Mouse (Mus musculus): ENCODE measurements at regions not wholly inside any gene's neighbourhood (a gene's known extent, or its start where the extent isn't known, plus 50 kb on each side); places are given as distances from the start of the nearest gene placed in this dataset.

DNA sequence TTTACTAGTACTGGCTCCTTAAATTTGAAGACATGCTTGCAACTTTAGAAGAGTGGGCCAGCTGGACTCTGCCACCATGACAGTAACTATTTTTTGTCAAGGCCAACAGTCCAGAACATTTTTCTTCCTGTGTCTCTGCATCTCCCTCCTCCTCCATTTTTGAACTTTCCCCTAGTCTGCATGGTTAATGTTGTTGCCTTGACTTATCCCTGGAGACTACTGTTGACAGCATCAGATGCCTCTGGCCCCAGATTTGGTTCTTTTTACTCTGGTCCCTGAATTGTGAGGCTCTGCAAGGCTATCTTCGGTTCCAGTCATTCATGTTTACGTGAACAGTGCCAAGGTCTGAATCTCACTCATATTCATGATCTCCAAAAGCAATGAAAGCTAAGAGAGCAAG, 724.4 kb upstream of the 2610301B20Rik start:
- peak in 1 of 2 experiments; percentile 2 for DNase-seq

DNA sequence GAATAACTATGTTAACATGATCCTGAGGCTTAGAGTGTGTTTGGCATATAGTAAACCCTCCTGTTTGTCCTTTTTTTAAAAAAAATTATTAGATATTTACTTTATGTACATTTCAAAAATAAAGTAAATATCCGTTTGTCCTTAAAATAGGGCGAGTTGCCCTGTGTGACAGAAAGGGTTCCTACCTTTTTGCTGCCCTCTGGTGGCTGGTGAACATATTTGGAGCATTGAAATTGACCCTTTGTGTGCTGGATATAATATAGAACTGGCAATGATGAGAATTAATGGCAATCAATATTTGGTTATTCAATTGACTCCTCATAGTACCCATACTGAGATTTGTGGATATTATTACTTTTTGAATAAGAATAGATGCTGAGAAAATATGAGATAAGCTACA, 723.8 kb upstream of the 2610301B20Rik start:
- peak; percentile 49 to 55 for DNase-seq

DNA sequence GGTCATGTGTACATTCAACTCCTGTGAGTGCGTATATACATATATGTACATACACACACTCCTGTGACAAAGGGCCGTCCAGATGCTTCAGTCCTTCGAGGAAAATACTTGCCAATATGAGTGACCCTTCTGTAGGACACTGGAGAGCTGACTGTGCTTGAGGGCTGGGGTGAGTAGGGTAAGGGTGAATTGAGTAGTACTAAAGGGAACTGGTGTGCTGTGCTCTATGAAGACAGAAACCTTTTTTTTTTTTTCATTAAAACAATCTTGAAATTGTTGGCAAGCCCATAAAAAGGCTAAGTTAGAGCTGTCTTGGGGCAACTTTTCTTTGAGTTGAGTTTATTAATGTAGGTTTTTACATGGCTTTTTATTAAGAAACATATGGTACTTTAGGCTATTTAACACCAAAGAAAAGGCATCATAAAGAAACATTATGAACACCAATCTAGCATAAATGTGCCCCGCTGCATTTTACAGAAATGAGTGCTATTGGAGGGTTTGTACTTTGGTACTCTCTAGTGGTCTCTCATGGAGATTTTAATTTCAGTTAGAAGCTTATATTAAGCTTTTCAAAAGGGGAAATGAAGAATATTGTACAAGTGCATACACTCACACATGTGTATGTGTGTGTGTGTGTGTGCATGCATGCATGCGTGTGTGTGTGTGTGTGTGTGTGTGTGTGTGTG, 718.5 kb upstream of the 2610301B20Rik start:
- no peak for DNase-seq

DNA sequence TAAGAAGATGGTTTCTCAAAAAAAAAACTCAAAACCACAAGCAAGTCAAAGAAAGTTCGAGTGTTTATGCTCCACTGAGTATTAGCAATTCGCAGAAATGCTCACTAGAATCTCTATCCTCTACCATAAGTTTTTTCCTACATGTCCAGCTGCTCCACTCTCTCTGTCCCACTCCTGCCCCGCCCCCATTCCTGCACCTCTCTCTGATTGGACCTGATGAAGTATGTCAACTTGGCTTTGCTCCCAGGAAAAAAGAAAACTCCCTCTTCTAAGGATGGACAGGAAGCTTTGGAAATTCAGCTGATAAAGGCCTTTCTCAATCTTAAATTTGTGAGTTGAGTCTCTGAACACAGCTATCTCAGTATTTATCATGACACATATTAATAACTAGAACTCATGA, 684.4 kb upstream of the 2610301B20Rik start:
- peak; percentile 54 to 68 for DNase-seq

DNA sequence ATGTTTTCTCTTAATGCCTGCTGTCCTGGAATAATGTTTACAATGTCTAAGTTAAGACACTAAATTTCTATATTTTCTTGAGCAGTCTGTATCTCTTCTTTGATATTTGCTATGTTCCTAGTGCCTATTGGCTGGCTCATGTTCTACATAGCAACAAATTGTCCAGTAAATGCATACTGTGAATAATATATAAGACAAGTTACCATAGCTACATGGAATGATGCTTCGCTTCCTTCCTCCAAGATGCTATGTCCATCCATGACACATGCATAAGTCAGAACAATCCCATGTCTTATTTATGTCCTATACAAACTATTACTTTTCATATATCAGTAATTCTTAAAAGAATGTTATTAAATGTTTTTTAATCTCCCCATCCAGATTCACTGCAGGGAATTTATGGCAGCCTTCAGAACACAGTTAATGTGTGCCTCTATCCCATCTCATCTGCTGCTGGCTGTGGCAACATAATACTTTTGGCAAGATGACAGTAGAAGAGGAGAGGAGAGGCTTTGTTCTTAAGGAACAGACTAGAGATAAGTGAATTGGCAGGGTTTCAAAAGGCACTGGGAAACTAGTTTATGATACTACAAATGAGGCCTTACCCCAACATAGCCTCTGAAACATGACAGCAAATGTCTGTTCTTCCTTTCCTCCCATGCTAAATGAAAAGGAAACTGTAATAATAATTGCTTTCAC, 676.9 kb upstream of the 2610301B20Rik start:
- DNase-seq: no peak

DNA sequence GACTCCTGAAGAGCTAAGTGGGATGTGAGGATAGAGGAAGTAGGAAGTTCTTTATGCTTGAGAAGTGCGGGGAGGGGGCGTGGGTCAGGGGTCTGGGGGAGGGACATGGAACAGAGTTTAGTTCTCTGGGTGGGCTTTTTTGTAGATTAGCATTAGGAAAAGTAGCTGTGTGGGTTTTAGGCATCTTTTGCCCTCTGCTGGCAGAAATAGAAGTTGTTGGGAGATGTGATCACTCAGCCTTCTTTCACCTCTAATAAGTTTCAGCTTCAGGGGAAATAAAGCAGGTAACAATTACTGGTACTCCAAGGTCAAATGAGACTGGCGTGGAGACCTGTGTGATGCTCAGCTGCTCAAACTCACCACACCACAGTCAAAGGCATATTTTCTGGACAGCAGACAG, 672.5 kb upstream of the 2610301B20Rik start:
- DNase-seq: peak in 1 of 2 experiments; percentile 7

DNA sequence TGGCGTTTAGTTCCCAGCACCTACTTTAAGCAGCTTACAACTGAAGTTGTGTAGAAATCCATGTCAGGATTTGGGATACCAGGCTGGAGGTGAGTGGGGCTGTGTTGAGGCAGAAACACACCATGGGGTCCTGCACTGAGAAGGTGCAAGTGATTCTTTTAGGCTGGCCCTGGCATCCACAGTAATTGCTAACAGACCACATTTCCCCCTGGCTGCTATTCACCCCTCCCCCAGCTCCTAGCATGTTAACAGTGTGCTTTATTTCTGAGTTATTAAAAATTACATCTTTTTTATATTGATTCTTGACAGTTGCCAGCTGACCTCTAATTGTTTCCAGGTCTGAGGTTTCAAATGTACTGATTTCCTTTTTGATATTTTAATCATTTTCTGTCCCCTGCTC, 670.1 kb upstream of the 2610301B20Rik start:
- DNase-seq: no peak

DNA sequence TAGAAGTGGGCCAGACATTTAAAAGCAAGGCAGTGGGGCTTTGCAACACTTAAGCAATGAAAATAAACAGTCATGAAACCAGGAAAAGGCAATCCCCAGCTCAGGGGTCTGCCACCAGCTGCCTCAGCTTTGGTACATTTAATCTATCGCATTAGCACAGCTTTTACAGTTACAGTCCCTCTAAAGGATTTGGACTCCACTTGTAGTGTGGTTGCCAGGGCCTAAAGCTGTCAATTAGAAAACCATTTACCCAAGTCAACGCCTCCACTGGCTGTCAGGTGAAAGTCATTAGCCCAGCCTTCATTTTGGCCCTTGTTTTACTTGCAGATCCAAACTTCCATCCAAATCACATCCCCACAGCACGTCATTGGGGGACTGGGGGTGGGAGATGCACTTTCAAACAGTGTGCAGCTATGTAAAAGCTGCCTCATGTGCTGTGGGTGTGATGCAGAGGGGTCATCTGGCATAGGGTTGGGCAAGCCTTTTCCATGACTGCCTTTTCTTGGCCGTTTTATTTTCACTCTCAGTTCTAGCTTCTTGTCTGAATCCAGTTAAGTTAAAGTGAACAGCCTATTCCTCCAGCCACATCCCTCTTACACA, 664.9 kb upstream of the 2610301B20Rik start:
- DNase-seq: no peak

DNA sequence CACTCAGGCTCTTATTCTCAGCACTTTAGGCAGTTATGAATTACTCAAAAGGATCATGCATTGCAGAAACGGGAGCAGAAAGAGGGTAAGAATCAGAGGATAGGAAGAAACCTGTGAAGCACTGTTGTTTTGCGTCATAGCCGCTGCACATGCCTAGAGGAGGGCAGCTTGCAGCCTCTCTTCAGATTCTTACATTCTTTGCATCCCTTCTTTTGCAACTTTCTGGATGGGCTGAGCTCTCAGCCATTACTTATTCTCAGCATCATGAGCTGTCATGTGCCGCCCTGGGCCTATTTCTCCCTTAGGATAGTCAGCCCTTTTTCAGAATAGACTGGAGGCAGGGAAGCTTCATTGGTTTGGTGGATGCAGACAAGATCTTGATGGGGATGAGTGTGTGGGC, 663.0 kb upstream of the 2610301B20Rik start:
- DNase-seq: no peak

DNA sequence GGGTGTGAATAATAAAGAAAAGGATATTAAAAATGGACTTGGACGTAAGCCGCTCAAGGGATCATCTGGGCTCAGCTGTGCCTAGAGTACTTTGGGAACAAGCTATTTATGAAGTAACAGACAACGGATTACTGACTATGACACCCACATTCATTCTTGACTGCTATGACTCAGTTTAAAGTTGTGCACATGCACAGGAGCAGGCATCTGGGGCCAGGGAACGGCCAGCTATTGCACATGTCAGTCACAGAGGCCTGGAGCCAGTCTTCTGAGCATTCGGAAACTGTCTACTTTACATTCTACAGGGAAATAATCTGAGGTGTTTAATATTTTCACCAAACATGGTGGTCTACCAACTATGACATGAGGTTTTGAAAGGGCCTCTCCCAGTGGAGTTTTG, 639.0 kb upstream of the 2610301B20Rik start:
- no peak for DNase-seq

DNA sequence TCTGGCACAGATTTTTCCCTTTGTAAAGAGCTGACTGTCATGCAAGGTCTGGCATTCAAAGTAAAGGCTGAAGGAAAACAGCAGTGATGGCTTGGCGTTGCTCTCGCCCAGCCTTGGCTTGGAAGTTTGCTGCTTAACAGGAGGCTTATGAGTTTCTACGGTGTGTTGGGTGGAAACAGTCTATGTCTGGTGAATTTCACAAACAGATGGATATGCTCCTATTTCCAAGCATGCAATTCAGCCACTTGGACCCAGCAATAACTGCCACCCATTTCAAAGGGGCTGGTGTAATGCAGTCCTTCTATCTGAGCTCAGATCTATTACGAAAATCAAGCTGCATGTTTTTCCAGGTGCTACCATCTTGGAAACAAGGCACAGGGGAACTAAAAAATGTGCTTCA, 632.2 kb upstream of the 2610301B20Rik start:
- DNase-seq: no peak

DNA sequence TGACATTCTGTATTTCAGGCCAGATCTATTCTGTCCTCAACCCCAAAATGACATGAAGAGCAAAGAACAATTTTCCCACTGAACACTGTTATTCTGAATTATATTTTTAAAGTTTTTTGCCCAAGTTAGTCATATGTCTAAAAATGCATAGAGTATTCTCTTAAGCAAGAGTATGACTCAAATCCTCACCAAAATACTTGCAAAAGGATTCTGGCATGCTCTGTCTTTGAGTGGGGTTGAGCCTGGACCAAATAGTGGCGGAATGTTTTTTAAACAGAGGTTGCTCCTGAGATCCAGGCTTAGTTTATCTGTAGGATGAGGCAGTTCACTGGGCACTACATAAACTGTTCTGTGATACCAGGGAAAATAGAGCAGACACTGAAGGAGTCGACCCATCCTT, 631.4 kb upstream of the 2610301B20Rik start:
- DNase-seq: no peak

DNA sequence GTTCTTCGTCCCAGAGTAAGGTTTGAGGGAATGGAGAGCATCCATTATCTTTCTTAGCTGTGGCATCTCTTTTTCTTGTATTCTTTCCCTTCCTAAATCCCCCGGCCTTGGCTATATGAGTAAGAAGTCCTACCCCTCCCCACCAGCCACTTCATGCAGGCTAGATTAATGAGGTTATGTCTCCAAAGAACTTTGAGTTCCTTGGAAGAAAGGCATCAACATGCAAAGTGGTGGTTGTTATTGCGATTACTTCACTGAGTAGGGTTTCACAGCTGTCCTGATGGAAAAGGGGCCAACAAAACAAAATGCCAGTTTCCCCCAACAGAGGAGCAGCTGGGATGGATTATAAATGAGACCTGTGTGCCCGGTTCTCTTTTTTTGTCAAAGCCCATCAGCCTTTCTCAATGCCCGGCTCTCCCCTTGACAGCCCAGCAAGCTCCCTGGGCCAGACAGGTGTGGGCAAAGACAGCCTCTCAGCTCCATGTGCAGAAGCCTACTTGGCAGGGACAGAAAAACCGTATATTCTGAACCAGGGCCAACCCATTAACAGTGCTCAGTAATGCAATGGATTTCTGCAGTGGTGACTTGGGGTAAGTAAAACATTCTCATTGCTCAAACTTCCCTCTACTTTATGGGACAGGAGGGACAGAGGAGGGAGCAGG, 620.1 kb upstream of the 2610301B20Rik start:
- no peak for DNase-seq

DNA sequence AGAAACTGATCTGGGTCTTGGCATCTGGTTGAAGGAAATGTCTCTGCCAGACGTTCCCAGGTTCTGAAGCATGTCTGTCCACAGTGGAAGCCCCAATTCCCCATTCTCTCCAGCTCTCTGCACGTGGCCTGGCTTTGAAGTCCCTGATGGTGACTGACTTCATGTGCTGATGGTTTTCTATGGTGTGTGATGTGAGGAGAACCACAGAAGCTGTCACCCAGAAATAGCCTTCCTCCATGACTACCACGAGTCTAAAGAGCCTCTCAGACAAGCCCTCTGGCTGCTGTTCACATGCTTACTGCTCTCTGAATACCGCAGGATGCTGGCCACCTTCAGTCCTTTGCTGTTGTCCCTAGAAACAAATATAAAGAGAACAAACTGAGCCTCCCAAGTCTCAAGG, 616.8 kb upstream of the 2610301B20Rik start:
- DNase-seq: no peak

DNA sequence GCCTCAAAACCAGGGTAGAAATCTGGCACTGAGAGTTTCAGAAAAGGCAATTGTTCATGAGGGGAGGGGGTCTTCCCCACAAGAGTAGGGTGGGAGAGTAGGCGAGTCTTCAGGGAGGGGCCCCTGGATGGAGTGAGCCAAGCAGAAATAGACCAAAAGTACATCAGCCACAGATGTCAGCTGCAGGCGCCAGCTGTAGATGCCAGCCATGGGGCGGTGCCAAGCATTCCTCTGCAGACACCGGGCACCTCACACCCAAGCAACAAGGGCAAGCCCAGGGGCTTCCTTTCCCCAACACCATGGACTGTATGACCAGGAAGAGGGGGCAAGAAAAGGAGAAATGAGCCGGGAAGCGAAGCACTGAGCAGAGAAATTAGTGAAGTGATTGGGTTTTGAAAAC, 613.9 kb upstream of the 2610301B20Rik start:
- DNase-seq: no peak

DNA sequence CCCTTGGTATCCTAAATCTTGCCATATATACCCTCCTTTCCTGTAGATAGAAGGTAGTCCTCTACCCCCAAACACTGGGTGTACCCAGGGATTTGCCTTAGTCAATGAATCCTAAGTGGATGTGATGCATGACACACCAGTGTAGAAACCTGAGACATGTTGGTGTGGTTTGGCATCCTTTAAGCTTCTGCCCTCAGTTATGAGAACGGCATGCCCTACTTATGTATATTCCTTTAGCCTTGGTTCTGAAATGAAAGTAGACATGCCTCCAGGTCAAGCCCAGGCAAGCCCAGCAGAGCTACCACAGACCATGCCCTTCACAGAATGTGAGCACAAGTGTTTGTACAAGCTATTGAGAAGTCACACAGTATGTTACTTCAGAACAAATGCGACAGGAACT, 608.4 kb upstream of the 2610301B20Rik start:
- no peak for DNase-seq

DNA sequence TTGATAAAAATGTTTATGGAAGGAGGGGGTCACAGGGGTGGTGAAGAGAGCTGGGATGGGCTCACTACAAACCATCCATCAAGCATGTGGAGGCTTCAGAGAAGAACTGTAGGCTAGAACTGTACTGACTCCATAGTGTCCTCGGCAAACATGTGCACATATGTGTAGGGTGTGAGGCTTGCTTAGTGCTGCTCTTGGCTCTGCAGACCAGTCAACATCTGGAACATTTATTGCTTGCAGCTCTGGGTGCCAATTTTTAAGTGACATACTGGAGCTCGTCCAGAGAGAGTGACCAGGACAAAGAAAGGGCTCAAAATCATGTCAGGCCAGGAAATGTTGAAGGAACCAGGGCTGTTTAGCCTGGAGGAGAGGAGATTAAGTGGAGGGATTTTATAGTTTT, 588.7 kb upstream of the 2610301B20Rik start:
- peak; percentile 33 to 37 for DNase-seq

DNA sequence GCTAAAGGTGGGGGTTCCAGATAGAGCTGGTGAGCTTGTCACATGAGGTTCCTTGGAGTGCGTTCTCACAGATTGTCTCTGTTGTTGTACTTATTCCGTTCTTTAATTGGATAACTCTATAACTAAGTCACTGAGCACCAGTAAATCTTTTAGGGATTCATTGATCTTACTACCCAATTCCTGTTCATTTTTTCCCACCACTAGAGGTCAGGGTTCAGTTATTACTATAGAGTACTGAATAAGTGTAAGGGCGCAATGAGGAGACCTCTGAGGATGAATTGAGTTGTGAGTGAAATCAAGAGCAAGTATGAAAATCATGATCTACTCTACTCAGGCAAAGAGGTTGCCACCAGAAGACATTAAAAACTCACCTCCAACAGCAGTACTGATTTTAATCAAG, 584.0 kb upstream of the 2610301B20Rik start:
- no peak for DNase-seq

DNA sequence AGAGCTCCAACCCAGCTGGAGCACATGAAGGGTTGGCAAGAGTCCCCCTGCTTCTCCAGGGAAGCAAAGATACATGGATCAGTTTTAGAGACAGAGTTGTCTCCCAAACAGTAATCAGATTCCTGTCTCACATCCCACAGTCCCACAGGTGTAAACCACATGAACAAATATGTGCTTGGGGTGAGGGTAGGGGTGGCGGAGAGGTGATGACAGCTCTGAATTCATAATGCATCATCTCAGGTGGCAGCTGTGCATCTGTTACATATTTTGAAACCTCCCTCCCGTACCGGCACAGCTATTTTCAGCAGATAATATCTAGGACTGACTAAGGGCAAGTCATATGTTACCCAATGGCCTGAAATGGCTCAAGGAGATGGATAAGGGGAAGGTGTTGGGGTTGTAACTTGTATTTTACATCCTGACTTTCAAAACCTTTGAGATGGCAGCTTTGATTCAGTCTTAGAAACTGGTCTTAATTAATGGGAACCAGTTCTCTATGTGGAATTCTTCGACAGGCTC, 579.2 kb upstream of the 2610301B20Rik start:
- DNase-seq: no peak

DNA sequence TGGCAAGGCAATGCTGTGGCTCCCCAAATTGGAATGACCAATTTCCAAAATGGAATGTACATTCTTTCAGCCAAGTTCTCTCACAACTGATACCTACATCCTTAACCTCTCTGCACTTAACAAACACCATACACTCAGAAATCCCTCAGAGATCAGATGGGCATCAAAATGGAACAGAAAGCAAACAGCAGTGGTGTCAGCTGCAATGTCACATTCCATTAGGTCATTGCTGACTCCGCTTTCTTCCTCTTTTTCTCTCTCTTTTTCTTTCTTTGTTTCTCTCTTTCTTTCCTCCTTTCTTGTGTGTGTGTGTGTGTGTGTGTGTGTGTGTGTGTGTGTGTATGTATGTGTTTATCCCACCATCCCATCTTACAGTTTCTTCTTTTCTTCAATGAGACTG, 578.1 kb upstream of the 2610301B20Rik start:
- DNase-seq: no peak

DNA sequence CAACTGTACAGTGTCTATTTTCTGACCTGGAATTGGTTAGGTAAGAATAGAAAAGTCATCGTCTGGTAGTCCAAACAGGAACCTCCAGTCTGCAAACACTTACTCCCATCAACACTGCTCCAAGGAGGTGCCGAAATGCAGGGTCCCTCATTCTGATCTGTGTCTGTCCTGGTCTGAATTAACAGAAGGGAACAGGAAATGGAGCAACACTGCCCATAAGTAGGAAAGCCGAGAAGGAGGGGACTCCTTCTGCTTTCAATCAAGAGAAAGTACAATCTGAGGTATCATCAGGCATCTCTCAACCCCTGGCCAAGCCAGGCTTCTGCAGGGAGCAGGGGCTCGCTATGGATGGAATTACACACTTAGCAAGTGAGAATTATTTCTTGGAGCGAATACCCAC, 562.4 kb upstream of the 2610301B20Rik start:
- no peak for DNase-seq

DNA sequence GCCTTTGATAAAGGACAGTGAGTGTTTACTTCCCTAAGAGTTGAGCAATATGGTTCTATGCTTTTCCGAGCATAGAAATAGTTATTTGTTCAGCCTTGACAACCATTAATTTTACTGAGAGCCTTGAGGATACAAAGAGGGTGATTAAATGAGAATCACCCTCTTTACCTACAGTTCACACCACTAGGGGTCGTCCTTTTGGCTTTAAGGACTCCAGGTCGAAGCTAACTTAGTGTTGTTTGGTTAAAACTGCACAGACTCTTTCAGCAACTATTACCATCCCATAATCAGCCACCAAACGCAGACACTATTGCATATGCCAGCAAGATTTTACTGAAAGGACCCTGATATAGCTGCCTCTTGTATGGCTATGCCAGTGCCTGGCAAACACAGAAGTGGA, 559.2 kb upstream of the 2610301B20Rik start:
- no peak for DNase-seq

DNA sequence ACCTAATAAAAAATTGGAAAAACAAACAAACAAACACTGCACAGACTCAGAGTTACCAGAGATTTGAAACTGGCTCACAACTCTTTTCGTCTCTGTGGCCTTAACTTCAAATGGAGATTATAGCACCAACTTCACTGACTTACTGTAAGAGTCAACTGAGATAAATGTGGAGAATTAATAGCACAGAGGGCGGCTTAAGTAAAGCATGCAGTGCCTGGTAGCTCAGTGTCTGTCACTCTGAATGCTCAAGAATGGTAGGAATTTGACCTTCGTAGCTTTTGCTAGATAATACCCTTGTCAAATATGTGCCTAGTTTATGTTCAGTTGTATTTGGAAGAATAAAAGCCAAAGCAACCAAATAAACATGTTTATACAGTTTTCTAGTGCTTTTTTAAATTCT, 558.4 kb upstream of the 2610301B20Rik start:
- no peak for DNase-seq

DNA sequence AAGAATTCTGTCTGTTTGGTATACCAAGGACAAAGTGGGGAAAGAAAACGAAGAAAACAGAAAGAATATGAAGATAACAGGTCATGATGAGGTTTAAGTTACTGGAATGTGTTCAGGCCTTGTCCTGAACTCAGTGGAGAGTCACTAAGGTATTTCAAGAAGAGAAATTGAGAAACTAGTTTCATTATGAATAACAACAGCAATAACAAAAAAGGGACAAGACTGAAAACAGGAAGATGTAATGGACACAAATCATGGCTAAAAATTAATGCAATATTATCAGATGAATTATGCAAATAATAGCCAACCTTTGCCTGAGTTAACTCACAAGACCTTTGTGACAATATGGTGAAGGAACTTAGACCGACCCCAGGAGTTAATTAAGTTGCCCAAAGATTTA, 530.2 kb upstream of the 2610301B20Rik start:
- no peak for DNase-seq

All from kidney, postnatal 4 days (tissue).